Mouse (Mus musculus): Measurements from ENCODE around the gene Gigyf1.

- no peak for TF ChIP-seq POLR2A (IDR thresholded peaks at IDR 0.05; ENCODE audit: low read depth, low read length)
- TF ChIP-seq CTCF (IDR thresholded peaks at IDR 0.05; ENCODE audit: extremely low read depth, insufficient read length, insufficient replicate concordance, low read depth, low read length), result no peak
These were observed 48.1 kb downstream of the Gigyf1 start for GRCm38 (mm10) chr5:137566416-137566815.
